Mouse (Mus musculus) limb, embryonic 13.5 days (tissue): ENCODE measurements at regions not wholly inside any gene's neighbourhood (a gene's known extent, or its start where the extent isn't known, plus 50 kb on each side); places are given as distances from the start of the nearest gene placed in this dataset.

Experiments
- ATAC-seq: fragments of 200-750 bp; cut with Nextera tagmentation; 2 replicates; pipeline ENCODE4 v1.8.0; 2017; ENCODE audit warnings: low read depth, moderate number of reproducible peaks, moderate TSS enrichment; ENCODE audit not compliant: low FRiP score
- H3K27ac ChIP-seq: fragments of 300-500 bp; sonication (generic); 2 replicates; pipeline ENCODE4 v1.5.1; 2015; ENCODE audit warnings: inconsistent platforms, mild to moderate bottlenecking, moderate library complexity
- H3K27me3 ChIP-seq: fragments of 300-500 bp; sonication (generic); 2 replicates; pipeline ENCODE4 v1.6.1; 2015; ENCODE audit warnings: mild to moderate bottlenecking, inconsistent platforms
- H3K36me3 ChIP-seq: fragments of 300-500 bp; sonication (generic); 2 replicates; pipeline ENCODE4 v1.6.1; 2015; ENCODE audit warnings: inconsistent platforms, mild to moderate bottlenecking, moderate library complexity
- H3K4me1 ChIP-seq: fragments of 300-500 bp; sonication (generic); 2 replicates; pipeline ENCODE4 v1.6.1; 2015; ENCODE audit warnings: inconsistent platforms
- H3K4me2 ChIP-seq: fragments of 300-500 bp; sonication (generic); replicated peaks from 2 replicates; pipeline ENCODE4 v1.6.1; 2015; ENCODE audit warnings: inconsistent platforms, mild to moderate bottlenecking, moderate library complexity
- H3K4me3 ChIP-seq: fragments of 300-500 bp; sonication (generic); 2 replicates; pipeline ENCODE4 v1.5.1; 2015; ENCODE audit warnings: moderate library complexity, mild to moderate bottlenecking, inconsistent platforms
- H3K9ac ChIP-seq: fragments of 300-500 bp; sonication (generic); 2 replicates; pipeline ENCODE4 v1.6.1; 2015; ENCODE audit warnings: mild to moderate bottlenecking, inconsistent platforms
- H3K9me3 ChIP-seq: fragments of 300-500 bp; sonication (generic); 2 replicates; pipeline ENCODE4 v1.6.1; 2016; ENCODE audit warnings: inconsistent platforms
- WGBS: fragments of 180-500 bp; shearing (Covaris S2); methylation state at CpG from one replicate; pipeline ENCODE4 v1.1.7; 2015; 5-methylcytosine and 5-hydroxymethylcytosine counted together

GRCm38 (mm10) chr14:46144707-46145106 lies 234.5 kb upstream of the Gm15217 start:
- ATAC-seq, result no peak
- WGBS, result 58% methylated on average over 6 of the region's 6 CpGs
- no peak overlapping the region for H3K4me3 ChIP-seq
- H3K36me3 ChIP-seq, result no peaks in the 10 kb centered on the region
- no peak overlapping the region for H3K9ac ChIP-seq
- no peaks in the 10 kb centered on the region for H3K9me3 ChIP-seq
- no peak overlapping the region for H3K27ac ChIP-seq
- no peaks in the 10 kb centered on the region for H3K27me3 ChIP-seq
- H3K4me2 ChIP-seq, result no peak overlapping the region
- H3K4me1 ChIP-seq, result peaks cover 14% of the 10 kb centered on the region

DNA sequence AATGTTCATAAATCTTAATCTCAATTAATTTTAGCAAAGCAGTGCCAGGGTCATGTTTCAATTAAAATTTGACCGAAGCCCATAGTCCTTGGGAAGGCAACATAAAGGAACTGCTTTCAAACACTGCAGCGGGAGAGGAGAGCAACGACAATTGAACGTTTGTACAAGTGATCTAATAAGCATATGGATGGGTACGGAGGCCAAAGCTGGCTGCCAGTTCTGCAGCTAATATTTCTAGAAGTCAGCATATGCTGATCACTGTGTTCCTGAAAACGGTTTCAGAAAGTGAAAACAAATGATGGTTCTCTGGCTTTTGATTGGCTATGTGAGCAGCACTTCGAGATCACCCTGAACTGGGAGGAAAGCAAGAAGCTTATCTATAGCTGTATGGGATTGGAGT lies 233.6 kb upstream of the Gm15217 start:
- Histone ChIP-seq H3K36me3 (no peaks in the 10 kb centered on the region), H3K9me3 (no peaks in the 10 kb centered on the region), H3K27ac (no peak overlapping the region), H3K4me1 (peaks cover 14% of the 10 kb centered on the region), H3K4me3 (no peak overlapping the region), H3K9ac (no peak overlapping the region), H3K4me2 (no peak overlapping the region; the same call in 1 of the 2 replicates), H3K27me3 (no peaks in the 10 kb centered on the region)
- 42% methylated on average over 7 of the region's 7 CpGs for WGBS
- ATAC-seq, result no peak

- WGBS, result 61% methylated on average over 6 of the region's 6 CpGs
- peaks cover 14% of the 10 kb centered on the region for H3K4me1 ChIP-seq
- no peaks in the 10 kb centered on the region for H3K27me3 ChIP-seq
Measured at GRCm38 (mm10) chr14:46149073-46149661, 230.0 kb upstream of the Gm15217 start.

GRCm38 (mm10) chr14:46158741-46159140 lies 220.5 kb upstream of the Gm15217 start:
- 37% methylated on average over 2 of the region's 2 CpGs for WGBS
- H3K4me1 ChIP-seq, result no peaks in the 10 kb centered on the region

More at GRCm38 (mm10) chr14:46149073-46149661, 230.0 kb upstream of the Gm15217 start:
- Histone ChIP-seq H3K27ac (no peak overlapping the region), H3K4me2 (no peak overlapping the region), H3K4me3 (no peak overlapping the region), H3K36me3 (no peaks in the 10 kb centered on the region), H3K9ac (no peak overlapping the region), H3K9me3 (no peaks in the 10 kb centered on the region)
- ATAC-seq, result no peak

GRCm38 (mm10) chr14:46172181-46172874 lies 206.9 kb upstream of the Gm15217 start:
- ATAC-seq, result no peak; the same call in 1 of the 2 replicates
- no peaks in the 10 kb centered on the region for H3K9me3 ChIP-seq
- H3K27me3 ChIP-seq, result no peaks in the 10 kb centered on the region
- H3K4me1 ChIP-seq, result peaks cover 26% of the 10 kb centered on the region
- 42% methylated on average over 9 of the region's 9 CpGs for WGBS
- no peak overlapping the region for H3K4me3 ChIP-seq
- peak overlapping the region; percentile 44; the same call in 1 of the 2 replicates for H3K27ac ChIP-seq
- no peak overlapping the region for H3K9ac ChIP-seq
- H3K36me3 ChIP-seq, result no peaks in the 10 kb centered on the region
- no peak overlapping the region for H3K4me2 ChIP-seq

More at GRCm38 (mm10) chr14:46158741-46159140, 220.5 kb upstream of the Gm15217 start:
- no peak for ATAC-seq
- no peak overlapping the region for H3K9ac ChIP-seq
- H3K9me3 ChIP-seq, result no peaks in the 10 kb centered on the region
- no peak overlapping the region for H3K27ac ChIP-seq
- H3K27me3 ChIP-seq, result no peaks in the 10 kb centered on the region
- H3K36me3 ChIP-seq, result no peaks in the 10 kb centered on the region
- no peak overlapping the region for H3K4me2 ChIP-seq
- H3K4me3 ChIP-seq, result no peak overlapping the region

- H3K27ac ChIP-seq, result peak overlapping the region; percentile 44; the same call in 1 of the 2 replicates
- no peak for ATAC-seq
- no peaks in the 10 kb centered on the region for H3K36me3 ChIP-seq
- H3K4me3 ChIP-seq, result no peak overlapping the region
- H3K27me3 ChIP-seq, result no peaks in the 10 kb centered on the region
- H3K9ac ChIP-seq, result no peak overlapping the region
- WGBS, result 29% methylated on average over 6 of the region's 6 CpGs
- H3K4me1 ChIP-seq, result peaks cover 26% of the 10 kb centered on the region
- no peaks in the 10 kb centered on the region for H3K9me3 ChIP-seq
- no peak overlapping the region for H3K4me2 ChIP-seq
Measured at GRCm38 (mm10) chr14:46172875-46173324, 206.3 kb upstream of the Gm15217 start.

DNA sequence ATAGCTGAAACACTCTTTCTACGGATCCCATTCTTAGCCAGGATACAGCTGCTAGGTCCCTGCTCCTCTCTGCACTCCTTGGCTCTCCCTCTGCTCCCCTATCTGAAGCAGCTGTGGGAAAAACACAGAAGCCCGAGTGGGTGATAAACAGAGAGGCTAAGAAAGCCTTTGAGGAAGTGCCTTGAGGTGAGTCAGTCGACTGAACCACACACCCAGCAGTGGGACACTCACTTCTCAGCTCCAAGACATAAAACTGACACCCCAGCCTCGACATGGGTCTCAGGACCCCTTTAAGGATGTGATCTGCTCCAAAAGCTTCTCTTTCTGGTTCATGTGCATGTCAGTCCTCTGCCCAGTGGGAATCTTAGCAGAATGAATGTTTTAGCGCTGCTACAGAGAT lies 204.8 kb upstream of the Gm15217 start:
- no peak overlapping the region for H3K27ac ChIP-seq
- ATAC-seq, result no peak
- H3K9me3 ChIP-seq, result no peaks in the 10 kb centered on the region
- no peak overlapping the region for H3K9ac ChIP-seq
- WGBS, result 38% methylated on average over 5 of the region's 5 CpGs
- H3K4me3 ChIP-seq, result no peak overlapping the region
- H3K27me3 ChIP-seq, result no peaks in the 10 kb centered on the region
- peaks cover 26% of the 10 kb centered on the region for H3K4me1 ChIP-seq
- no peaks in the 10 kb centered on the region for H3K36me3 ChIP-seq
- H3K4me2 ChIP-seq, result no peak overlapping the region

DNA sequence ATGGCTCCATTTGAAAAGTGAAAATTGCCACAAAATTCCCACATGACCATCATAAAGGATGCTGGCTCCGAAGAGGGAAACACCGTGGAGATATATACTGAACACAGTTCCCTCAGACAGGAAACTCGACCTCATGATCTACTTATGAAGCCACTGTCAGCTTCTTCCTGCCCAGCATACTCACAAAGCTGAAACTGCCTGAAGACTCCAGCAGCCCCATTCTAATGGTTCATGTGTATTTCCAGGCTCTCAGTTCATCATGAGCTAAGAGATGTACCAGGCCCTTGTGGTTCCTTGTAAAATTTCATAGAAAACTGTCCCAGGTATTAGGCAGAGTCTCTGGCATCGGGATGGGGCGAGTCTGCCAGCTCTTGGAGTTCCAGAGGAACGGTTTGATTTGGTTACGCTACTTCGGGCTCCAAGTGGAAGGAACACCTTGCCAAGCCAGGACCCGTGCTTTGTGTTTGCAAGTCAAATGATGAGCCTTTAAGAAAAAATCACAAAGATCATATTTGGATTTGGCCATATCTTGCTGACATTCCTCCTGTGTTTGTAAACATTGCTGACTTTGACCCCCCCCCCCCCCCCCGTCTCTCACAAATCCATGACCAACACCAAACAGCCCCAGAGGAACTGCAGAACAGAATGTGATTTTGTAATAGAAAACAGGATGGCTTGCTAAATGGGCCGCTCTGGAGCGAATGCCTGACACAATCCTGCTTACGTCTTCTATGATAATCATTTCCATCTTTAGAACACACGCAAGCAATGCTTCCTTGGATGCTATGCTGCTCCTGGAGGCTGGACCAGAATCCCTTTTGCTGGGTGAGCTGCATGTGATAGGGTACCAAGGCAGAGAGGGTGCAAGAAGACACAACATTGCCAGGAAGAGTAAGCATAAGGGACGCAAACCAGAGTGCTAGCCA lies 203.7 kb upstream of the Gm15217 start:
- WGBS, result 67% methylated on average over 15 of the region's 15 CpGs
- H3K27ac ChIP-seq, result no peak overlapping the region; the same call in 1 of the 2 replicates
- H3K4me3 ChIP-seq, result no peak overlapping the region
- no peaks in the 10 kb centered on the region for H3K27me3 ChIP-seq
- no peak overlapping the region for H3K9ac ChIP-seq
- ATAC-seq, result no peak
- no peaks in the 10 kb centered on the region for H3K9me3 ChIP-seq
- H3K36me3 ChIP-seq, result no peaks in the 10 kb centered on the region
- peaks cover 26% of the 10 kb centered on the region for H3K4me1 ChIP-seq
- H3K4me2 ChIP-seq, result no peak overlapping the region

DNA sequence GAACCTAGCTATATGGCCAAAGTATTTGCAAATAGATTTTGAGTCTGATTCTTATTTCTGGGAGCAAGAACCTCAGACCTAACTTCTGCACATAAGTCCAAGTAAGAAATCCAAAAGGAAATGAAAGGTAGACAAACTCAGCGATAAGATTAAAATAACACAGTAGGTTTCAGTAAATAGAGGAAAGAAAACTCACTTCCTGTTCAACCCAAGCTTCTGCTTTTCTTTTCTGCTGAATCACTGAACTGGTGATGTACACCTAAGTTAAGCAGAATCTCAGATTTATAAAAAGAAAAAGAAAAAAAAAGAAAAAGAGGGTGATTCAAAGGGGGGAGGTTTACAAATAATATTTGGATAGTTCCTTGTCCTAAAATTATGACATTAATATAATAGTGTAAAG lies 200.2 kb upstream of the Gm15217 start:
- Histone ChIP-seq H3K4me2 (no peak overlapping the region), H3K27ac (no peak overlapping the region), H3K4me1 (peaks cover 13% of the 10 kb centered on the region), H3K27me3 (no peaks in the 10 kb centered on the region), H3K36me3 (no peaks in the 10 kb centered on the region), H3K4me3 (no peak overlapping the region), H3K9me3 (no peaks in the 10 kb centered on the region), H3K9ac (no peak overlapping the region)
- WGBS, result 86% methylated on average over 1 of the region's 1 CpGs
- no peak for ATAC-seq

GRCm38 (mm10) chr14:46191639-46192399 lies 187.4 kb upstream of the Gm15217 start:
- 71% methylated on average over 8 of the region's 8 CpGs for WGBS
- Histone ChIP-seq H3K4me2 (no peak overlapping the region), H3K9ac (no peak overlapping the region), H3K27ac (no peak overlapping the region), H3K27me3 (no peaks in the 10 kb centered on the region), H3K4me1 (no peaks in the 10 kb centered on the region), H3K36me3 (no peaks in the 10 kb centered on the region), H3K9me3 (no peaks in the 10 kb centered on the region), H3K4me3 (no peak overlapping the region)
- no peak for ATAC-seq

GRCm38 (mm10) chr14:46193577-46193976 lies 185.6 kb upstream of the Gm15217 start:
- Histone ChIP-seq H3K27ac (no peak overlapping the region), H3K9me3 (no peaks in the 10 kb centered on the region), H3K4me2 (no peak overlapping the region), H3K27me3 (no peaks in the 10 kb centered on the region), H3K36me3 (no peaks in the 10 kb centered on the region), H3K4me1 (no peaks in the 10 kb centered on the region), H3K4me3 (no peak overlapping the region), H3K9ac (no peak overlapping the region)
- no peak for ATAC-seq
- 87% methylated on average over 4 of the region's 4 CpGs for WGBS
